Mouse (Mus musculus): ENCODE data around the gene Nr1h2. TPM values are rescaled to one million over a fixed set of nuclear protein-coding genes. Genes with fewer than 3 reads are reported as not detected.

Gene Nr1h2
- polyA plus RNA-seq, 1 experiment from 2014 or later: 62.0 TPM

- no peak overlapping the region for H3K4me2 ChIP-seq (ENCODE audit: low read length)
- 87% methylated on average over 5 of the region's 5 CpGs for WGBS
- H3K36me3 ChIP-seq (ENCODE audit: control insufficient read depth, insufficient read depth, low read length): no peaks in the 10 kb centered on the region
- no peak overlapping the region for H3K9ac ChIP-seq (replicated peaks; ENCODE audit: low read length)
- no peak for ATAC-seq (ENCODE audit: low FRiP score, low TSS enrichment)
- H3K4me1 ChIP-seq (ENCODE audit: control insufficient read depth, insufficient read depth, low read length): peaks cover 6% of the 10 kb centered on the region; the same call in 1 of the 2 replicates
- no peak overlapping the region for H3K27ac ChIP-seq (replicated peaks; ENCODE audit: low read depth, low read length)
- H3K4me3 ChIP-seq (replicated peaks; ENCODE audit: low read depth, low read length): no peak overlapping the region
- H3K9me3 ChIP-seq (ENCODE audit: control insufficient read depth, low read length): no peaks in the 10 kb centered on the region
- DNase-seq: no peak
- peaks cover under 1% of the 10 kb centered on the region; the same call in 1 of the 2 replicates for H3K27me3 ChIP-seq (ENCODE audit: control insufficient read depth, insufficient read depth, low read length)
Measured at GRCm38 (mm10) chr7:44582709-44583108, 29.0 kb upstream of the Nr1h2 start.

- no peaks in the 10 kb centered on the region for H3K27me3 ChIP-seq (ENCODE audit: control insufficient read depth, insufficient read depth, low read length)
- ATAC-seq (ENCODE audit: low FRiP score, low TSS enrichment): no peak
- WGBS: 80% methylated on average over 6 of the region's 6 CpGs
Measured at GRCm38 (mm10) chr7:44581637-44582036, 27.9 kb upstream of the Nr1h2 start.

GRCm38 (mm10) chr7:44576333-44576844 is 22.6 kb upstream of the Nr1h2 start:
- Histone ChIP-seq H3K4me2 (ENCODE audit: low read length) (no peak overlapping the region), H3K9me3 (ENCODE audit: control insufficient read depth, low read length) (no peaks in the 10 kb centered on the region), H3K4me1 (ENCODE audit: control insufficient read depth, insufficient read depth, low read length) (no peaks in the 10 kb centered on the region), H3K9ac (replicated peaks; ENCODE audit: low read length) (no peak overlapping the region), H3K27ac (replicated peaks; ENCODE audit: low read depth, low read length) (no peak overlapping the region), H3K36me3 (ENCODE audit: control insufficient read depth, insufficient read depth, low read length) (no peaks in the 10 kb centered on the region), H3K4me3 (replicated peaks; ENCODE audit: low read depth, low read length) (no peak overlapping the region), H3K27me3 (ENCODE audit: control insufficient read depth, insufficient read depth, low read length) (no peaks in the 10 kb centered on the region)
- 46% methylated on average over 5 of the region's 5 CpGs for WGBS
- DNase-seq: no peak
- no peak for ATAC-seq (ENCODE audit: low FRiP score, low TSS enrichment)

More at GRCm38 (mm10) chr7:44581637-44582036, 27.9 kb upstream of the Nr1h2 start:
- Histone ChIP-seq H3K4me1 (ENCODE audit: control insufficient read depth, insufficient read depth, low read length) (no peaks in the 10 kb centered on the region), H3K4me3 (replicated peaks; ENCODE audit: low read depth, low read length) (no peak overlapping the region), H3K9me3 (ENCODE audit: control insufficient read depth, low read length) (no peaks in the 10 kb centered on the region), H3K9ac (replicated peaks; ENCODE audit: low read length) (no peak overlapping the region), H3K4me2 (ENCODE audit: low read length) (no peak overlapping the region), H3K27ac (replicated peaks; ENCODE audit: low read depth, low read length) (no peak overlapping the region), H3K36me3 (ENCODE audit: control insufficient read depth, insufficient read depth, low read length) (no peaks in the 10 kb centered on the region)
- no peak for DNase-seq

- Histone ChIP-seq H3K27me3 (ENCODE audit: control insufficient read depth, insufficient read depth, low read length) (no peaks in the 10 kb centered on the region), H3K4me3 (replicated peaks; ENCODE audit: low read depth, low read length) (no peak overlapping the region), H3K4me2 (ENCODE audit: low read length) (no peak overlapping the region), H3K9me3 (ENCODE audit: control insufficient read depth, low read length) (no peaks in the 10 kb centered on the region), H3K4me1 (ENCODE audit: control insufficient read depth, insufficient read depth, low read length) (no peaks in the 10 kb centered on the region), H3K9ac (replicated peaks; ENCODE audit: low read length) (no peak overlapping the region), H3K27ac (replicated peaks; ENCODE audit: low read depth, low read length) (no peak overlapping the region), H3K36me3 (ENCODE audit: control insufficient read depth, insufficient read depth, low read length) (no peaks in the 10 kb centered on the region)
- ATAC-seq (ENCODE audit: low FRiP score, low TSS enrichment): no peak
- DNase-seq: no peak
- WGBS: 76% methylated on average over 5 of the region's 5 CpGs
Measured at GRCm38 (mm10) chr7:44572956-44573484, 19.3 kb upstream of the Nr1h2 start.

- no peak within 1 kb of the TSS for H3K4me3 ChIP-seq (replicated peaks; ENCODE audit: low read depth, low read length)
- 33% methylated on average over 7 of the region's 7 CpGs for WGBS
- no peak within 1 kb of the TSS for H3K27ac ChIP-seq (replicated peaks; ENCODE audit: low read depth, low read length)
- no peaks in the 10 kb centered on the region for H3K27me3 ChIP-seq (ENCODE audit: control insufficient read depth, insufficient read depth, low read length)
- H3K36me3 ChIP-seq (ENCODE audit: control insufficient read depth, insufficient read depth, low read length): no peaks in the 10 kb centered on the region
- H3K4me2 ChIP-seq (ENCODE audit: low read length): no peak within 1 kb of the TSS
- DNase-seq (no peak), ATAC-seq (ENCODE audit: low FRiP score, low TSS enrichment) (no peak)
- H3K4me1 ChIP-seq (ENCODE audit: control insufficient read depth, insufficient read depth, low read length): no peaks in the 10 kb centered on the region
- no peak within 1 kb of the TSS for H3K9ac ChIP-seq (replicated peaks; ENCODE audit: low read length)
- H3K9me3 ChIP-seq (ENCODE audit: control insufficient read depth, low read length): no peaks in the 10 kb centered on the region
Measured at GRCm38 (mm10) chr7:44572213-44572701, 18.5 kb upstream of the Nr1h2 start, which contains the start of gene Napsa. TSS of gene Napsa (plus strand) at chr7:44572380.

GRCm38 (mm10) chr7:44571811-44572210 is 18.1 kb upstream of the Nr1h2 start:
- Histone ChIP-seq H3K4me1 (ENCODE audit: control insufficient read depth, insufficient read depth, low read length) (no peaks in the 10 kb centered on the region), H3K9me3 (ENCODE audit: control insufficient read depth, low read length) (no peaks in the 10 kb centered on the region), H3K4me2 (ENCODE audit: low read length) (no peak overlapping the region), H3K4me3 (replicated peaks; ENCODE audit: low read depth, low read length) (no peak overlapping the region), H3K9ac (replicated peaks; ENCODE audit: low read length) (no peak overlapping the region), H3K27me3 (ENCODE audit: control insufficient read depth, insufficient read depth, low read length) (no peaks in the 10 kb centered on the region), H3K36me3 (ENCODE audit: control insufficient read depth, insufficient read depth, low read length) (no peaks in the 10 kb centered on the region), H3K27ac (replicated peaks; ENCODE audit: low read depth, low read length) (no peak overlapping the region)
- 36% methylated on average over 4 of the region's 4 CpGs for WGBS
- DNase-seq: no peak
- ATAC-seq (ENCODE audit: low FRiP score, low TSS enrichment): no peak

GRCm38 (mm10) chr7:44570989-44571388 is 17.2 kb upstream of the Nr1h2 start:
- H3K27me3 ChIP-seq (ENCODE audit: control insufficient read depth, insufficient read depth, low read length): no peaks in the 10 kb centered on the region
- DNase-seq: no peak

GRCm38 (mm10) chr7:44568803-44569202 is 15.1 kb upstream of the Nr1h2 start:
- no peaks in the 10 kb centered on the region for H3K36me3 ChIP-seq (ENCODE audit: control insufficient read depth, insufficient read depth, low read length)
- DNase-seq: no peak
- no peak overlapping the region for H3K9ac ChIP-seq (replicated peaks; ENCODE audit: low read length)
- no peaks in the 10 kb centered on the region for H3K4me1 ChIP-seq (ENCODE audit: control insufficient read depth, insufficient read depth, low read length)
- no peak overlapping the region for H3K4me2 ChIP-seq (ENCODE audit: low read length)
- H3K27ac ChIP-seq (replicated peaks; ENCODE audit: low read depth, low read length): no peak overlapping the region
- WGBS: 78% methylated on average over 9 of the region's 9 CpGs
- no peak for ATAC-seq (ENCODE audit: low FRiP score, low TSS enrichment)
- no peaks in the 10 kb centered on the region for H3K27me3 ChIP-seq (ENCODE audit: control insufficient read depth, insufficient read depth, low read length)
- no peak overlapping the region for H3K4me3 ChIP-seq (replicated peaks; ENCODE audit: low read depth, low read length)
- no peaks in the 10 kb centered on the region for H3K9me3 ChIP-seq (ENCODE audit: control insufficient read depth, low read length)

More at GRCm38 (mm10) chr7:44570989-44571388, 17.2 kb upstream of the Nr1h2 start:
- no peak overlapping the region for H3K27ac ChIP-seq (replicated peaks; ENCODE audit: low read depth, low read length)
- 87% methylated on average over 6 of the region's 6 CpGs for WGBS
- H3K9ac ChIP-seq (replicated peaks; ENCODE audit: low read length): no peak overlapping the region
- H3K9me3 ChIP-seq (ENCODE audit: control insufficient read depth, low read length): no peaks in the 10 kb centered on the region
- H3K4me3 ChIP-seq (replicated peaks; ENCODE audit: low read depth, low read length): no peak overlapping the region
- no peaks in the 10 kb centered on the region for H3K4me1 ChIP-seq (ENCODE audit: control insufficient read depth, insufficient read depth, low read length)
- no peak for ATAC-seq (ENCODE audit: low FRiP score, low TSS enrichment)
- H3K4me2 ChIP-seq (ENCODE audit: low read length): no peak overlapping the region
- no peaks in the 10 kb centered on the region for H3K36me3 ChIP-seq (ENCODE audit: control insufficient read depth, insufficient read depth, low read length)

- WGBS: 79% methylated on average over 6 of the region's 6 CpGs
- H3K4me3 ChIP-seq (replicated peaks; ENCODE audit: low read depth, low read length): no peak overlapping the region
Measured at GRCm38 (mm10) chr7:44565414-44565813, 11.7 kb upstream of the Nr1h2 start.

More at GRCm38 (mm10) chr7:44565414-44565813, 11.7 kb upstream of the Nr1h2 start:
- Histone ChIP-seq H3K27ac (replicated peaks; ENCODE audit: low read depth, low read length) (no peak overlapping the region), H3K9ac (replicated peaks; ENCODE audit: low read length) (no peak overlapping the region), H3K9me3 (ENCODE audit: control insufficient read depth, low read length) (no peaks in the 10 kb centered on the region), H3K4me1 (ENCODE audit: control insufficient read depth, insufficient read depth, low read length) (no peaks in the 10 kb centered on the region), H3K4me2 (ENCODE audit: low read length) (no peak overlapping the region), H3K36me3 (ENCODE audit: control insufficient read depth, insufficient read depth, low read length) (no peaks in the 10 kb centered on the region), H3K27me3 (ENCODE audit: control insufficient read depth, insufficient read depth, low read length) (no peaks in the 10 kb centered on the region)
- DNase-seq (no peak), ATAC-seq (ENCODE audit: low FRiP score, low TSS enrichment) (no peak)
